Mouse (Mus musculus): ENCODE results near the gene Mrpl2. TPM values are rescaled to one million over a fixed set of nuclear protein-coding genes. Genes with fewer than 3 reads are reported as not detected.

Mrpl2 gene
- total RNA-seq, 2 experiments from 2014 or later = 130 to 134 TPM

DNA sequence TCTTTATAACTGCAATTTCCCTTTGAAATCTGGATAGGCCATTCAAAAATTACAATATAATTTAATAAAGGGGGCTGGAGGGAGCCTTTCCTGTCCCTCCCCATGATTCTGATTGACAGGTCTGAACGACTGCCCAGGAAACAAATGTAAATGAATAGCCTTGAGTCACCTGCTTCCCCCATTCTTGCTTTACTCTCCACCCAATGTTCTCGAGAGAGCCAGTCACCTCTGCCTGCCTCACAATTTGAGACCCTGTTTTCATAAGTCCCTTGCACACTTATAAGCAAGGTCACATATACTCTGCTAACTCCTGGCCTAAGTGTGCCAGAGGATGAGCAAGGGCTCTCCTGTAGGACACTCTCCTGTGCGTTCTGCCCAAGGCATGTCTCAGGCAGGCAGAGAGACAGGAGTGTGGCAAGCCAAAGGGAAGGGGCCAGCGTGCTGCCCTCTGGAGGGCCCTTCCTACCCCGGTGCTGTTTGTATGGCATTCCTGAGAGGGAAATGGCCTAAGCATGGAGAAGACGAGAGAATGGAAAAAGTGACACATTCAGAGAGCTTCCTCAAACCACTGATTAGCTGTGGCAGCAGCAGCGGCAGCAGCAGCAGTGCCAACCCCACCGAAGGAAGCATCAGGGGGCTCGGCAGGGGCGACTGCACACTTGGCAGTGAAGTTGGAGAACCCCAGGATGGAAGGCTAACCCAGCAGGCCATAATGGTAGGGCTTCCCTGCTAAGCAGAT is 22.0 kb upstream of the Mrpl2 start:
- intact Hi-C loops (cut with DNase I) = no loop called here
- no peak for DNase-seq

DNA sequence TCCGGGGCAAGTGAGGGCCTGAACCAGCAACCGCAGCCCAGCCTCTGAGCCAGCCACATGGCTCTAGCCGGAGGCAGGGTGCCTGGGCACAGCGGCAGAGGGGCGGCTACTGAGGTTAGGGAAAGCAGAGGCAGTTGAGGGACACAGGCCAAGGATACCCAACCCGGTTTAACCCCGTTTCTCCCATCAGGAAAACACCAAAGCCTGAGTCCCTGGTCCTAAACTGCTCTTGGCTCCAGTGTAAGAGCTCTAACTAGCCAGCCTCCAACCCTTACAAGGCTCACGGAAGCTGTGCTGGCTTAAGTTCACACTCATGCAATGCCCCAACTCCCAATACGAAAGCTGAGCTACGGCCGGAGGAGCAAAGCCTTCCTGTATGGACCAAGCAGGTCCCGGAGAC is 21.4 kb upstream of the Mrpl2 start:
- intact Hi-C loops (cut with DNase I) = no loop called here
- no peak for DNase-seq

DNA sequence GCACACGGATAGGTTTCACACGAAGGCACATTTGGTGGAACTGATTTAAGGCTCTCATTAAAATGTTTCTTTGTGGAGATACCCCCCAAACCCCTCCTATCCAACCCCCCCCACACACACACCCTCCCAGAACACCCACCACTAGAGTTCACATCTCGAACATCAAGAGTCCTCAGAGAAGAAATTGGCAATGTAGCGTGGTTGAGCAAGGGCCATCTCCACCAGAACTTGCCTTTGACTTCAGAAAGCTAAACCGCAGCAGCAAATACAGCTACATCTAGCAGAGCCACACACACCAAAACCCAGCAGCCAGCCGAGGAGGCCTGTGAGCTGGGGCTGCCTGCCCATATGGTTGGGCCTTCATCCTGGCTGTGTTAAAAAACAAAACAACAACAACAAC is 18.6 kb upstream of the Mrpl2 start:
- intact Hi-C loops (cut with DNase I) = no loop called here

DNA sequence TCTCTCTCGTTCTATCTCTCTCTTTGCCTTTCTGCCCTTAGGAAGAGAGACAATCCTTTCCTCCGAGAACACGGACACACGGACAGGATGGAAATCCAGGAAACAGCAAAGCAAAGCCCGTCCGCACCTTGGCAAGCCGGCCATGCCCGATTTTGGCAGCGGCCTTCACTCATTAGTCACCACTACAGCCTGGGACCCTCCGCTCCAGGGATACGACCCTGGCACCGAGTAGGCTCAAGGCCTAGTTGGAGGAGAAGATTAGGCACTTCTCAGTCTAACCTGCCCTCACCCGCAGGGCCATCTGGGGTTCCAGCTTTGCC is 17.6 kb upstream of the Mrpl2 start:
- DNase-seq = no peak
- intact Hi-C loops (cut with DNase I) = no loop called here

More for the DNA sequence above, 18.6 kb upstream of the Mrpl2 start:
- DNase-seq = no peak

DNA sequence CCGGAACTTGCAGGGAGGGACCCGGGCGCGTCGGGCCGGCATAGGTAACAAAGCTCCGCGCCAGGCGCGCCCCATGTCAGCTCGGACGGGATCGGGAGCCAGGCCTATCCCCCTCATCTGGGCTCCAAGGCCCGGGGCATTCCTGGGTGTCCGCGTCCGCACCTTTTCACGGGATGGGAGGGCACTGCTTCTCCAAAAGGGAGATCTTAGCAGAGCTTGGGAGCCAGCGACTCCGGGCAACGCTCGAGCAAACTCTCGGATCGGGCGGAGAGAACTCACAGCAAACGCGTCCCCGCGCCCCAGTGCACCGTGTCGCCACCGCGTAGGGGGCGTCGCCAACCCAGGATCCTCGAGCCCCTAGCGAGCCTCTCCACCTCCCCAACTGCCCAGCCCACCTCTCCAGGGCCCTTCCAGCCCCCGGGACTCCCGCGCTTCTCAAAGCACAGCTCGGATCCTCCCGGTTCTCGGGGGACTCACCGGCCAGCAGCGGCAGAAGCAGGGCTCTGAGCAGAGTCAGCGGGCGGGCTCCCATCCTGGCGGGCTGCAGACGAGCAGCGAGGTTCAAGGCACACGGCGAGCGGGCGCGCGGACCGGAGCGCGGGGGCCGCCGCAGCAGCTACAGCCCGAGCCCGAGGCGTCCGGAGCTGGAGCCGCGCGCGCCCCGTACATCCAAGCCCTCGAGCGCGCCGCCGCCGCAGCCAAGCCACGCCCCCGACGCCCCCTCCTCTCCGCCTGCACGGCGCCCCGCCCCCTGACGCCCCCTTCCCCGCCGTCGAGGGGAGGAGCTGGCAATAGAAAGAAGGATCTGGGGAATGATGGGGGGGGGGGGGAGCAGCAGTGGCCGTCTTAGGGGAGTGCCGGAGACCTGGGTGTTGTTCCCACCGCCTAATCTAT is 17.0 kb upstream of the Mrpl2 start, which contains the start of gene Ptk7:
TSS of gene Ptk7 (minus strand) at position 714 of the 894 bp plus-strand sequence.
- DNase-seq = peak; percentile 55 to 57
- intact Hi-C loops (cut with DNase I) = no loop called here

DNA sequence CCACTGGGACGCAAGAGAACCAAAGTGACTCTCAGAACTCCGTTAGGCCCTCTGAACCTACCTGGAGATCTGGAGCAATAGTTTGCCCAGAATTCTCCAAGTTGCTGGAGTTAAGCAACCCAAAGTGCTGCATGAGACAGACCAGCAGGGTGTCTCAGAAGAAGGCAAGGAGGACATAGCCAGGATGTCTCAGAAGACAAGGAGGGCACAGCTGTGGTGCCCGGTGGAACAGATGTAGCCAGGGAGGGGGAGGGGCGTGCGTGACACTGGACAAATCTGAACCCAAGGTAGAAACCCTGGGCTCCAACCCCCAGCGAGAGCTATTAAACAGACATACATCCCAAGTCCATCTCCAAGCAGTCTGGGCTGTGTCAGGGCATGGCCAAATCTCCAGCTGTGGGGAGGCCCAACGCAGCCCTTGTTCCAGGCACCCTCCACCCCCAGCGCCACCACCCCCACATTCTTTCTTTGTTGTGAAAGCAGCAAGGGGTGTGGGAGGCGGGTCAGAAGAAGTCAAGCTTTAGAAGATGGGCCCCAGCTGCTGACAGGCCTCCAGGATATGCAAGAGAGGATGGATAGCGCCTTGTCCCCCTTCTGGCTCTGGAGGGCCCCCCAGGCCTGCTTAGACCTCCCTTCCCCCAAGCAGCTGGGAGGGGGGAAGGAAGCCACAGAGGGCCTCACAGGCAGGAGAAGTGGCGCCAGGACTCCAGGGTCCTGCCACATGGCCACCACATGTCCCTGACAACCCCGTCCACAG is 16.2 kb upstream of the Mrpl2 start:
- peak; percentile 36 to 48 for DNase-seq
- intact Hi-C loops (cut with DNase I) = no loop called here

DNA sequence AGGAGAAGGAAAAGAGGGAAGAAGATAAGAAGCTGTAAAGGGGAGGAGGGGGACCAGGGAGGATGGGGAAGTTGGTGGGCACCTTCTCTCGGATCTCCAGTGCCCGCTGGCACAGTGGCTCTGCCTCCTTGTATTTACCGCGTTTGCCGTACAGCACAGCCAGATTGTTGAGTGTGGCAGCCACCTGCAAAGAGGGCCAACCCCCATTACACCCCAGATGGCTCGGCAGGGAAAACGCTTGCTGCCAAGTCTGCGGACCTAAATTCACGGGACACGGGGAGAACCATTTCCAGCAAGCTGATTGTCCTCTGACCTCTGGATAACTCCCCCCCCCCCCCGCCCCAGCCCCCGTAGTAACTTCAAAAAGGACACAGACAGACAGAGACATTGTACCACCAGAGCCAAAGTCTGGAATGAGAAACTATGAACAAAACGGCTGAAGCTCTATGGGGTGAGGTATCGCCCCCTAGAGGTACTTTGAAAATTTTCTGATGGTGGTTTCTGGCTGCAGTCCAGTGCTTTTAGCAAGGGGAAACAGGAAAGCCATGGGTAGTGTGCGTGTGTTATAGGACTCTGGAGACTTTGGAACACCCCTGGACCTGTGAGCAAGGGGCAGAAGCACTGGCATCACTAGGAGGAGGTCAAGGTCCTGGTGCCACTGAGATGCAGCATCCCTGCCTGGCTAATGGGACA is 9.1 kb upstream of the Mrpl2 start:
- intact Hi-C loops (cut with DNase I) = loop anchor here (1.0 to 5.0 kb wide), 2 partner anchors 35 to 112 kb away; no protein-coding TSS in a partner anchor
- peak; percentile 69 to 73 for DNase-seq

DNA sequence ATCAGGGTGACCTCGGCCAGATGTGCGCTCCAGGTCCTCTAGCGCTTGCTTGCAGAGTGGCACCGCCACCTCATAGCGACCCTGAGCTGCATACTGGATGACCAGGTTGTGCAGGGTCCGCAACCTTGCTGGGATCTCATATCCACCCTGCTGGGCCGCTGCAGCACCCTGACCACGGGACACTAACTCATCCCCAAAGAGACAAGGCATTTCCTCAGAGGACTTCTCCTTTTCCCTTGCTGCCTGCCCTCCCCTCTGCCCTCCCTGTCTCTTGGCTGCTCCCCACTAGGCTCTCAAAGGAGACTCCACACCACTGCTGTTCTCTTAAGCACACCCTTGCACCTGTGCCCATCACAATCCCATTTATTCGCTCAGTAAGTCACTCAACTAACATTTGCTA is 6.1 kb upstream of the Mrpl2 start:
- intact Hi-C loops (cut with DNase I) = loop anchor here (5.0 to 10.0 kb wide), 2 partner anchors 38 to 215 kb away; partner anchors contain the start of gene Bicral
- DNase-seq = no peak

DNA sequence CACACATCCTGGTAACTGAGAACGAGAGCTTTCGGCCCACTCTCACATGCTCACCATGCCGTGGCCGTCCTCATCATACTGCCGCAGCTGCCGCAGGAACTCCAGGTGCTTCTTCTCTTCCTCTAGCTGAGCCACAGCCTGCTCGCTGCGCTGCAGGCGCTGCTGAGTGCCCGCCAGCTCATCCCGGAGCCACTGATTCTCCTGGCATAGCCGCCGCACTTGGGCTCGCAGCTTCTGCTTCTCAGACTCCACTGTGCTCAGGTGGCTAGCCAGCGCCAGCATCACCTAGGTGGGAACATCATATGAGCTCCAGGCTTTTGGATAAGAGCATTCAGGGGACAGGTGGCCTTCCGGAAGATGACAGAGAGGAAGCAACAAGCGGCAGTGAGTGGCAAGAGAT is 4.0 kb upstream of the Mrpl2 start:
- intact Hi-C loops (cut with DNase I) = loop anchor here (2.0 to 10.0 kb wide), 2 partner anchors 73 to 213 kb away; partner anchors contain the start of gene Bicral
- no peak for DNase-seq

DNA sequence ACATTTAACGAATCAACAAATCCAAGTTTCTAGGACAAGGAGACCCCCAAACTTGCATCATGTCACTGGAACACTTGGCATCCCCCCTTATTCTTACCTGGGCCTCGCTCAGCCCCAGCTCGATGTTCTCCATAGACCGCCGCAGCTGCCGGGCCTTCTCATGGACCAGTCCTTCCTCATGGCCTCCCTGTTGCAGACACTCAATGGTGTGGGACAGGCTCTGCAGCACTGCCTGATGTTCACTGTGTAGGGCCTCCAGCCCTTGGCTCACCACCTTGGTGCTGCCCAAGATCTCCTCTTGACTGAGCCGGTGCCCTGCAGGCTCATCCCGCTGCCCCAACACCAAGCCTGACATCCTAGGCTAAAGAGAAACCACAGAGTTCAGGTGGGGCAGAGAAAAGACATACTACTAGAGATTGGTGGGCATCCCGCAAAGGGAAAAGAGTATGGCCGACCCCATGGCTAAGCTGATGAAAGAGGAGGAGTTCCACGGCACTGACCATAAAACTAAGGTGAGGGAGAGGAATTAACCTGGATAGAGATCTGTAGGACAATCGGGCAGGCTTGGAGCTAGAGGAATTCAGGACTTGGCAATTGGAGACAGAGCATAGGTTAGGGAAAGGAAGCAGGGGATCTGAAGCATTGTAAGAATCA is 1.8 kb upstream of the Mrpl2 start:
- intact Hi-C loops (cut with DNase I) = loop anchor here (10.0 kb wide), 1 partner anchor 211 kb away; the partner anchor contains the start of gene Bicral
- no peak for DNase-seq

DNA sequence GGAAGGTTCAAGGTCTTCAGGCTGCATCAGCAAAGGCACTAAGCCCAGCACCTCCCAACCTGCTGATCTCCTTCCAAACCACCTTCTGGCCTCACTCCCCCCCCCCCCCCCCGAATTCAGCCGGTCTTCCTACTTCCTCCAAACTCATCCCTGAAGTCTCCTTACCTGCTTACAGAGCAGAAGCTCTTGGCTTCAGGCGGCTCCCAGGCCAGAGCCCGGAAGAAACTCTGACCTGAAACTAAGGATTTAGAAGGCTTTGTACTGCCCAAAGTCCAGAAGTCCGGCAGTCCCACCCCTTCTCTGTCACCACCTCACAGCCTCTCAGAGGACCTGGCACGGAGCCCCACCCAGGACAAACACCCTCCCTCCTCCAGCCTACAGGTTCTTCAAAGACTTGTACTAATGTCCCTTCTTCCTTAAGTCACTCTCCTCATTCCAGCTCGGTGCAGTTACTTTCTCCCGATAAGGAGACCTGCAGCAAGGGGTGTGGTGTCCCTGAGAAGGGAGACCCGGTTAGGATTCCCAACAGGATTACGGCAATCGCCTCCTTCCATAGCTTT is 1.0 kb upstream of the Mrpl2 start:
- peak; percentile 61 to 62 for DNase-seq

DNA sequence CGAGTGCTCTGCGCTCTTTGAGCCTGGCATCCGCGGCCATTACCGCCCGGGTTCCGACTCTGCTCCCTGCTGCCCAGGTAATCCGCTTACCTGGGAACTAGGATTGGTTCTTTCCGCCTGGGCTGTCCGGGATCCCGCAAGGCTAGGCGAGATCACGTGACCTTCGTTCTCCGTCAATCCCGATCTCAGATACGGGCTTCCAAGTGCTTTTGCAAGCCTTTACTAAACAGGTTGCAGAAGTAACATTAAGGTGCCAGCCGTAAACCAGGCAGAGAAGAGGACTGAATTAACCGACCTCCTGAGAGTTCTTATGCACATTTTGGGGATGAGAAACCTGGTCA is 263 bp downstream of the Mrpl2 start:
- DNase-seq = no peak
- intact Hi-C loops (cut with DNase I) = loop anchor here (5.0 to 10.0 kb wide), 2 partner anchors 94 to 209 kb away; partner anchors contain the start of gene Bicral

More for the DNA sequence above, 1.0 kb upstream of the Mrpl2 start:
- intact Hi-C loops (cut with DNase I) = loop anchor here (5.0 to 10.0 kb wide), 2 partner anchors 93 to 210 kb away; partner anchors contain the start of gene Bicral

DNA sequence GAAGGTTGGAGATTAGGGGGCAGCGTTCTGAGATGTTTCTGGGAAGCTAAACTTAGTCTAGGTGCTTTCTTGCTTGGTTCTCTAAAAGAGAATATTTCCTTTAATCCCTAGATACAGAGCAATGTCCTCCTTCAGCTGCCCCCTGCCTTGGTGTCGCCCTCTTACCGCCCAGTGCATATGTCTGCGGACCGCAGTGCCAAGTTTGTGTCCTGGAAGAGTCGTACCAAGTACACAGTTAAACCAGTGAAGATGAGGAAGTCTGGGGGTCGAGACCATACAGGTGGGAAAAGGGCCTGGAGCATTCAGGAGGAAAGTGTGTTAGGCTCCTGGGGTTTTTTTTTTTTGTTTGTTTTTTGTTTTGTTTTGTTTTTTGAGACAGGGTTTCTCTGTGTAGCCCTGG is 1.2 kb downstream of the Mrpl2 start:
- intact Hi-C loops (cut with DNase I) = loop anchor here (5.0 to 10.0 kb wide), 2 partner anchors 95 to 208 kb away; partner anchors contain the start of gene Bicral
- no peak for DNase-seq

DNA sequence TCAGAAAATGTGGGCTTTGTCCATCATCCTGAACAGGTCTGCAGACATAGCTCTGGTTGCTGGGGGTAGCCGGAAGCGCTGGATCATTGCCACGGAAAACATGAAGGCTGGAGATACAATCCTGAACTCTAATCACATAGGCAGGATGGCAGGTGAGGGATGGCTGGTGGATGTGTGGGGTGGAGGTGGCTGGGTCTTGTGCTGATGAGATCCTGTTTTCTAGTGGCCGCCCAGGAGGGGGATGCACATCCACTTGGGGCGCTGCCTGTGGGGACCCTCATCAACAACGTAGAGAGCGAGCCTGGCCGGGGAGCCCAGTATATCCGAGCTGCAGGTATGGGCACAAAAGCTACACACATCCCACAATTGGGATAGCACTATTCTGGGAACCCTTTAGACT is 2.4 kb downstream of the Mrpl2 start:
- intact Hi-C loops (cut with DNase I) = loop anchor here (2.0 to 10.0 kb wide), 3 partner anchors 32 to 206 kb away; partner anchors contain the start of genes Bicral and Klhdc3
- no peak for DNase-seq

DNA sequence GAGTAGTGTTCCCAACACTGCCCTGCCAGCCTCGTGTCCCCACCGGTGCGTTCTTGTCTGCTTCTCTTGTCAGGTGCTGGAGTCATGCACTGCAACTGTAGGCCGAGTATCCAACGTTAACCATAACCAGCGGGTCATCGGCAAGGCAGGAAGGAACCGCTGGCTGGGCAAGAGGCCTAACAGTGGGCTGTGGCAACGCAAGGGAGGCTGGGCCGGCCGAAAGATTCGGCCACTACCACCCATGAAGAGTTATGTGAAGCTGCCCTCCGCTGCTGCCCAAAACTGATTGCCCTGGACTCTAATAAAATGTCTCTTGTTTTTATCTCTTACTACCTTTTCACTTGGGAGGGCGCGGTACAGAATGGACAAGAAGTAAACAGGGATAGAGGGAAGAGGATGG is 3.8 kb downstream of the Mrpl2 start:
- no peak for DNase-seq
- intact Hi-C loops (cut with DNase I) = loop anchor here (2.0 to 10.0 kb wide), 5 partner anchors 25 to 205 kb away; partner anchors contain the start of genes Bicral, Klhdc3 and Rrp36

DNA sequence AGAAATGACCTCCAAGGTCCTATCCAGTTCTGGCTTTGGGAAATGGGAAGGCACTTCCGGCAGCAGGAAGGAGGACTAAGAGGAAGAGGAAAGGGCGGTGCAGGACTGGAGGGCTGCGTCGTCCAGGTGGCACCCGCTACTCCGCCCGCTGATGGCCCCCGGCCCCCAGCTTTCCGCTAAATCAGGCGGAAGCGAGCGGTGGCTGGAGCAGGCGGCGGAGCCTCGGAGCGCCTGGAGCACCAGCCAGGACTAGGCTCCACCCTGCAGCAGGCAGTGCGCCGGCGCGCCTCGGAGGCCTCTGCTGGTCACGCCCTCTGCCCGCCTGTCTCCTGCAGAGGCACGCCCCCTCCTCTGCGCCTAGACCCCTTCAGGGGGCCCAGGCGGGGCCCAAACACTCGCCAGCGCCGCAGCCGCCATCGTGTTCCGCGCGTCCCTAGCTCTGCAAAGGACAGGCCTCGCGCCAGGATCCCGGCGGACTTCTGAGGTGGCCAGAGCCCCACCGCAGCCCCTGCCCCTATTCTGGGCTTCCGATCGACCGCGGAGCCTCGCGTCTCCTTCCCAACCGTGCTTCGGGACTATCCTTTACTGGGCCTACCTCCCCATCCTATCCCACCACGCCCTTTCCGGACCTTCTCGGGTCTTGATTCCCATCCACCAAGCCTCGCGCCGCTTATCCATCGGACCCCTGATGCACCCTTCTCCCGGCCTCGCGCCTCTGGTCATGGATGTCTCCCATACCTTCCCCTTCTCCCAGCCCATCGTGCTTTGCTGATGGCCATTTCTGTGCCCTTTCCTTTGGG is 4.4 kb downstream of the Mrpl2 start, which contains the start of gene Cul7:
TSS of gene Cul7 (plus strand) at position 106 of the 800 bp plus-strand sequence.
- DNase-seq = peak; percentile 89 to 90
- intact Hi-C loops (cut with DNase I) = loop anchor here (2.0 kb wide), 2 partner anchors 24 to 64 kb away; partner anchors contain the start of gene Rrp36

DNA sequence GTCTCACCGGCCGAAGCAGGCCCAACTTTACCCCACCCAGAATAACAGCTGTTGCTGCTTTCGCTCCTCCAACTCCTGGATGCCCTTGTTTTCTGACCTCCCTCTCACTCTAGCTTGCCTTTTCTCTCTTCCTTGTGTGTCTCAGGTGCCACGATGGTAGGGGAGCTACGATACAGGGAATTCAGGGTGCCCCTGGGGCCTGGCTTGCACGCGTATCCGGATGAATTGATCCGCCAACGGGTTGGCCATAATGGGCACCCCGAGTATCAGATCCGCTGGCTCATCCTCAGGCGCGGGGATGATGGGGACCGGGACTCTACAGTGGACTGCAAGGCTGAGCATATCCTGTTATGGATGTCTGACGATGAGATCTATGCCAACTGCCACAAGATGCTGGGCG is 5.3 kb downstream of the Mrpl2 start:
- DNase-seq = peak in 1 of 2 experiments; percentile 18
- intact Hi-C loops (cut with DNase I) = loop anchor here (2.0 kb wide), 2 partner anchors 24 to 64 kb away; partner anchors contain the start of gene Rrp36

Measured in heart, postnatal 36 days (tissue).